In genomic region chr14:57351521-57352235, GRCm38 (mm10) we compare ENCODE assay signal across 14 mouse cellular contexts.
"Had no signal": no experiment of that assay in that cellular context is flagged by ENCODE, and none has a peak within 500 bp of the region (broad histone marks: within the 10 kb centered on the region; RNA-seq: fewer than 3 reads in every experiment).

No protein-coding gene starts in this region.

- H3K4me2 ChIP-seq: limb, embryonic 12.5 days; limb, embryonic 15.5 days; liver, embryonic 11.5 days; lung, embryonic 14.5 days; midbrain, embryonic 12.5 days had no signal

- H3K9me3 ChIP-seq: limb, embryonic 12.5 days; limb, embryonic 15.5 days; midbrain, embryonic 12.5 days had no signal

- H3K4me1 ChIP-seq: limb, embryonic 12.5 days; limb, embryonic 15.5 days had no signal

- H3K9ac ChIP-seq: limb, embryonic 12.5 days; limb, embryonic 15.5 days; liver, embryonic 14.5 days; liver, postnatal 0 days; lung, embryonic 14.5 days; midbrain, embryonic 12.5 days had no signal

- ATAC-seq: liver, postnatal 0 days; lung, postnatal 0 days had no signal

- H3K4me3 ChIP-seq: limb, embryonic 12.5 days; limb, embryonic 15.5 days; midbrain, embryonic 12.5 days had no signal

- DNase-seq: kidney, postnatal 14 days; kidney, postnatal 4 days; left cerebral cortex, postnatal 4 days; liver, postnatal 0 days; lung, embryonic 14.5 days; thymus, adult 18-20 months; thymus, postnatal 4 days had no signal

- H3K27me3 ChIP-seq: limb, embryonic 12.5 days; limb, embryonic 15.5 days; midbrain, embryonic 12.5 days had no signal

- H3K36me3 ChIP-seq: limb, embryonic 12.5 days; limb, embryonic 15.5 days; midbrain, embryonic 12.5 days had no signal

- H3K27ac ChIP-seq: limb, embryonic 12.5 days; limb, embryonic 15.5 days; liver, embryonic 14.5 days; macrophage; midbrain, embryonic 12.5 days had no signal
